Mouse (Mus musculus) induced T-regulatory cell, adult 2 months (primary cell): ENCODE data around the gene Mboat1.
A peak's percentile ranks its signal among the peaks of the same experiment; 100 is the strongest.

Source experiments
- DNase-seq: peaks from one replicate; pipeline ENCODE4 v3.0.0-alpha.2; 2012; ENCODE audit warnings: low read depth

The Mboat1 gene

GRCm38 (mm10) chr13:30250341-30250905 is 114.1 kb downstream of the Mboat1 start:
- no peak for DNase-seq

GRCm38 (mm10) chr13:30251431-30251830 is 115.1 kb downstream of the Mboat1 start:
- DNase-seq, result no peak

GRCm38 (mm10) chr13:30252692-30253091 is 116.4 kb downstream of the Mboat1 start:
- DNase-seq, result no peak

GRCm38 (mm10) chr13:30253636-30254264 is 117.5 kb downstream of the Mboat1 start:
- DNase-seq, result no peak

- DNase-seq, result no peak
Measured at GRCm38 (mm10) chr13:30254421-30254820, 118.1 kb downstream of the Mboat1 start.

GRCm38 (mm10) chr13:30258802-30259201 is 122.5 kb downstream of the Mboat1 start:
- peak; percentile 36 for DNase-seq

GRCm38 (mm10) chr13:30259326-30259725 is 123.0 kb downstream of the Mboat1 start:
- DNase-seq, result peak; percentile 58

- peak; percentile 92 for DNase-seq
Measured at GRCm38 (mm10) chr13:30259912-30260560, 123.7 kb downstream of the Mboat1 start.

GRCm38 (mm10) chr13:30263681-30264080 is 127.4 kb downstream of the Mboat1 start:
- no peak for DNase-seq

GRCm38 (mm10) chr13:30264303-30264702 is 128.0 kb downstream of the Mboat1 start:
- DNase-seq, result no peak

GRCm38 (mm10) chr13:30264765-30265164 is 128.5 kb downstream of the Mboat1 start:
- no peak for DNase-seq

- no peak for DNase-seq
Measured at GRCm38 (mm10) chr13:30266036-30266435, 129.7 kb downstream of the Mboat1 start.

GRCm38 (mm10) chr13:30272040-30272686 is 135.9 kb downstream of the Mboat1 start:
- peak; percentile 59 for DNase-seq
